Mouse (Mus musculus): ENCODE measurements around the gene Clec2g.
"Not testable (repeated sequence)": the region's sequence is repeated elsewhere in the genome, so short reads cannot be mapped to it uniquely, and the experiment has no call there.

Gene Clec2g

DNA sequence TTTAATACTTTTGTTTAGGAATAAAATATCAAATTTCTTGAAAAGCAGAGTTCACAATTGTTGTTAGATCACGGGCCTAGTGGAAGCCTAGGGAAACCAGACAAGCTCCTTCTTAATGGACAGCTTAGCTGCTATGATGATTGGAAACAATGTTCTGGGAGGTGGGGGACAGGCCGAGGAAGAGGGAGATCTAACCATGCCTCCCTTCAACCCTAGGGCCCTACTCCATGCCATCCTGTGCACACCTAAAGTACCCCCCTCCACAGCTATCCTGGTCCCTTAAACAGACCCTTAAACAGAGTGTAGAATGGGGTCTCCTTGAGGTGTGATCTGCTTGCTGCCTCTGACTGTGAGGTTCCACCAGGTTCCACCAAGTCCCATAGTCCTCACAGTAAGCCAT, 38.0 kb downstream of the Clec2g start:
- DNase-seq: no peak

DNA sequence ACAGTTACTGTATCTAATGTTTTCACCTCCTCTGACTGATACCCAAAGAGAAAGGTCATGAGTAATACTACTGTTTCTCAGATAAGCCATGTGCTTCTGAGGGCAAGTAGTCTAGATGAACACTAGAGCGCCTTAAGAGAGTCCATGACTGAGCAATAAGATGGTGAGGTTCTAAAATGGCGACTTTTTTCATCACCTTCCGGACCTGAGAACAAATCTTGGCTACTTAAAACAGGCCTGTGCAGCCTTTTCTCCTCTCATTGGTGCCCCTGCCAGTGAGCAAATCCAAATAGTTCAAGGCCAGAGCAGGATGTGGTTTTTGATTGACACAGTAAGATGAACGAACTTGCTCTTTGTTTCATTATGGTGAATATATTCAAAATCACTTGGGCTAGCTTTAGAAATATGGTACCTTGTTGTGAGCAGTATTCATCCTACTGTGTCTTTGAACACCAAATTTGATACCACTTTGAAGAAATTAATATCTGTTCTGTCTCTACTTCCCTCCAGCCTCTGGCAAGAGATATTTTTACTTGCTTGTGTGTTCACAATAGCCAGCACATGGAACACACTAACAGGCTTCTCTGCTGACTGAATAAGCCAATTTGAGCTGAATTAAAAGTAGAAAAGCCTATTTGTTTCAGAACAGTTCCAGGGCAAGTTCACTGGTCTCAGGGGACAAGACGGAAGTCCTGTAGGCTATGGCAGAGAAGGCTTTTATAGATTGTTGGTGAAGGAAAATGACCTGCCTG, 38.7 kb downstream of the Clec2g start:
- DNase-seq: no peak

DNA sequence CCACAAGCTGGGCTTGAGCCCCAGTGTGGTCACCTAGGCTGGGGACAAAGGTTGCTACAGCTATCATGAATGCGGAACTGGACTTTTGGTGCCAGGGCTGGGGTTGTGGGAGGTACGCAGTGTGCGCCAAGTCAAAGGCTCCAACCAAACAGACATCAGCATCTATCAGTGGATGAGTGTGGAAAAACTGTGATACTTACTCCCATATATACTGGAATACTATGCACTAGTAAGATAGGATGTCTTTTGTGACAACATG, 39.2 kb downstream of the Clec2g start:
- no peak for DNase-seq

DNA sequence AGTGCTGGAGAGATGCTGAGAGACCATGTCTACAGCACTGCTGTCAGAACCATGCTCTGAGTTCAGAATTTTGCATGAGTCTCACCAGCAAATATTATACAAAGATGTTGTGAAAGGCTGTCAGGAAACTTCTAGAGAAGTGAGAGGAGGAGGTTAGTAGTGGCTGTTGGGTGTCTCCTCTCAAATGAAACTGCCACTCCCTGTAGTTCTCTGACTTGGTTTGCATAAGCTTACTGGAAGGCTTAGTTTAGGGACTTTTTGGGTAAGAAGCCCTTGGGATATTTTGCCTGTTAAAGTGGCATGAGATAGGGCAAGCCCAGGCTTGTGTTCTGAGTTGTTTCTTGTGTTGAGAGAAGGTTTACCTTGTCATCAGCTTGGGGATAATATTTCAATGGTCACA, 40.7 kb downstream of the Clec2g start:
- not testable (repeated sequence) for DNase-seq

DNA sequence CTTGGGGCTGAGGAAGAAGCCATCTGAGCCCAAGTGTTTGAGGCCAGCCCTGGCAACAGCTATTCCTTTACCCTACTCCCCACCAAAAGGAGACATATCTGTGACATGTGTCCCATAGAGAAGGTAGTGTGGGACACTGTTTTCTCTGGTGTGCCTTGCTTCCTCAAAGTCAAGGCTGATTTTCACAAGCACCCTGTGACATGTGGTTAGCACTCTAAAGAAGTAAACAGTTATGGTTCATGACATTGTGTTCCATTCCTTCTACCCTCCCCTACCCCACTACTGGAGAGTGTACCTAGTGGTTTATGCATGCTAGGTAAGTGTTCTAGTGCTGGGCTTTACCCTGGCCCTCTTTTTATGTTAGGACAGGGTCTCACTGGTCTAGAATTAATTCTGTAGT, 42.0 kb downstream of the Clec2g start:
- DNase-seq: no peak

DNA sequence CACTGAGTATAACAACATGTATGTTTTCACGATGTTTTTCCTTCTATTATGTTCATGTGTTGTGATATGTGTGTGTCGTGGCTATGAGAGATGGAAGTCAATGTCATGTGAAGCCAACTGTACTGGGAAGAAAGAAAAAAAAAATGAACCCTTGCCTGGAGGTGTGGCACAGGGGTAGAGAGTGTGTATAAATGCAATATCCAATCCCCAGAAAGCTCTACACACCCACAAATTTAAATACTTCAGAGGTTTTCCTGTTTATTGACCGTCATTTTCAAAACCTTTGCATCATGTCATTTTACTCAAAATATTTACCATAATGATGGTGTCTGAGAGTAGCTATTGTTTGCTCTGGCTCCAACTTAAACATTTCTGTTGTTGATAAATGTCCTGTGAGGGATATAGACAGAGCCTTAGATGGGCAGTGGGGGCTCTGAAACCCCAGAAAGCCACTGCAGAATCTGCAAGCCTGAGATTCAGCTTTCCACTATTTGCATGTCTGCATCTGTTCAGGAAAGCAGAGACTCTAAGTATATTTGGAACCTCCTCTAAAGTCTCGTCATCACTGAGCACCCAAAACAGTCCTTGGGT, 47.9 kb downstream of the Clec2g start:
- not testable (repeated sequence) for DNase-seq

DNA sequence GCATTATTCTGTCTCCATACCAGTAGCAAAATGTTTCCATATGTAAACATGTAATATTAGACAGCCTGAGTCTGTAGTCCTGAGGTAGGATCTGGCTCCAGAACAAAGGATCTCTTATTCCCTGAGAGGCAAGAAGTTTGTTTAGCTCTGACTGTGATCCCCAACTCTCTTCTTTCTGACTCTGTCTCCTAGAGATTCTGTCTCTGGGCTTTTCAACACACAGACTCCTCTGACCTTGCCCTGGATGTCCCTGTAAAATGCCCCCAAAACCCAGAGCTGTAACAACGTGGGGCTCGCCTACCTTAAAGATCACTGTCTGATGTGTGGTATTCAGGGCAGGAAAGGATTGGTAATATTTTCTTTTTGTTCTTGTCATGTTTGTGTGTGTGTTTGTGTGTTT, 58.2 kb downstream of the Clec2g start:
- DNase-seq: no peak

DNA sequence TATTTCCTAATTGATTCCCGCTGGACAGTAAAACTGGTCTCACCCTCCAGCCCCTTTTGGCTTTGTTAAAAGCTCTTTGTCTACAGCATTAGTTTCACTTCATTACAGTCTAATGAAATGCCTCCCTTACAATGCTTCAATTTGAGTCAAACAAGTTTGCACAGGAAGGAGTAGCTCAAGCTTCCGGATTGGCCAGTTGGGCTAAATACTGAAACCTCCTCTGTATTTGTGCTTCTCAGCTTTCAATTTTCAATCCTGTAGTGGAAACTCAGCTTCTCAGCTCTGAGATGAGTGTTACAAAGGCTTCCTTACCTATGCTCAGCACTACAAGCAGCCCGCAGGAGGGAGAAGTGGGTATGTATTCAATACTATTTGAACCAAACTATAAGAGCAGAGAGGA, 58.6 kb downstream of the Clec2g start:
- no peak for DNase-seq

DNA sequence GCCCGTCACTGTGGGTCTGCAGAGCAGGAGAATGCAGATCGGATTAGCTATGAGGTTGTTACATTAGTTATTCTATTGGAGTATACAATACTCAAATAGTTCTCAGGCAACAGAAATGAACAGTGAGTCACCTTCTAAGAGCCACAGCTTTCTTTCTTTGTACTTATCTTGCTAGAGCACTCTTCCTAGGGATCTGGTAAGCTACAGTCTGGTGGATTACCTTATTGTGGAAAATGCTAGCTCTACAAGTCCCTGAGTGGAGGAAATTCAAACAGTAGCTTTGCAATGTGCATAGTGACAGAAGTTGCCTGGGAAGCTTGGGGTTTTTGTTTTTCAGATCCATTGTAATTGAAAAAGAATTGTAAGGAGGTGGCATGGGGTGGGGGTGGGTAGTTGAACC, 59.0 kb downstream of the Clec2g start:
- DNase-seq: no peak

DNA sequence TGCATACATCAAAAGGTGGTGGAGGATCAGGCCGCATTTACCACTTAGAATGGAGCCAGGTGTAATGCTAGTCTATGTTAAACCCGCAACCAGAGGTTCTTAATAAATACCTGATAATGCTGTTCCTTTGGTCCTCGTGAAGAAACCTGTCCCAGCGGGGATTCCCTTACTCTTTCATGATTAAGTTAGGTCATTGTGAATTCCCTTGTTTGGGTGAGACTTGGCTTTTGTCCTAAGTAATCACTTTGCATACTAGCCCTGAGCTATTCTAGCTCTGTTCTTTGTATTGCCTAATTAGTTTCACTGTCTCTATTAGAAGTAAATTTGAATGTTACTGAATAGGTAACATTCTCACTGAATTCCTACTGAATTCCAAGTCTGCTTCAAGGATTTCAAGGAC, 60.2 kb downstream of the Clec2g start:
- no peak for DNase-seq

DNA sequence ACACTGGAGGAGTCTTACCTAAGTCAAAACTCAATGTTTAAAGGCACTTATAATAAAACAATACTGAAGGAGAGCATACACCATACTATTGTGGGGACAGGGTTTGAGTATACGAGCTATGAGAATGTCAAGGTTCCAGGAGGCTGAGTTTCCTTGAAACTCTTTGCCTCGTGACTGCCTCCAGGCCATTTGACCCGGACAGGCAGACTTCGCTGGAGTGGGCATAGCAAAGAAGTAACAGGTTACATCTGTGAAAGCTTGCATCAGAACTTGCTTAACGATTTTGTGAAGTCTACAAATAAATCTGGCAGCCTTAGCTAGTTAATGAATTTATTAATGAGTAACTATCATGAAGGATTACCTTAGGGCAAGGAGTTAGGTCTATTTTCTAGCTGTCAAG, 60.6 kb downstream of the Clec2g start:
- peak; percentile 36 to 62 for DNase-seq

DNA sequence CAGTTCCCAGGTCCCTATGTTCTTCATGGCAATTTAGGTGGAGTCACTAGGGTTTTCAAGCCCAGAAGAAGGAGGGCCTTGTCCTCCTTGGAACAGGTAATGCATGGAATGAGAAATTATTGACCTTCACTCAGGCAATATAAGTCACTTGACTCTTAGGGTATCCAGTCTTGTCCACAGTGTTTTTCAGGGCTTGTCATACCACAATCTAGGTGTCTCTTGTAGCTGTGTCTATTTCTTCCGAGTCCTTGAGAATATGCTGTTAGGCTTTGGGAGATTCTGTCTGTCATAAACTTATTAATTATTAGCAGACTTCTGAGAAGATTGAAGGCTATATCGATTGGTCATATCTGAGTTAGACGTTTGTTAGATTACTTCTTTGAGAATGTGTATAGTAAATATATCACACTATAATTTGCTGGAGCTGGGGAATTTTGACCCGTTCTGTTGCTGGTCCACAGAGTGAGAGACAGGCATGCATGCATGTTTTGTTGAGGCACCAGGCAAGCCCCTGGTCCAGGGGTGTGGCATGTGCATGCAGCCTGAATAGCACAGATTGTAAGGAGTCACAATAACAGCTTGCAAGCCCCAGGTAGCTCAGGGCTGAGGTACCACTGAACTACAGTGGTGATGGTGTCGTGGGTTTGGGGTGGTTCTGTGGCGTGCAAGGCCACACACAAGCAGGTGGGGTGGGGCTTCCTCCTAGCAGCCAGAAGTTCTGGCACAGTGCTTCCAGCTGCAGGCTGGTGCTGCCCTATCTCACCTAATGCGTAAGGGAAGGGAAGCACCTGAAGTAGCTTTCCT, 61.3 kb downstream of the Clec2g start:
- no peak for DNase-seq

DNA sequence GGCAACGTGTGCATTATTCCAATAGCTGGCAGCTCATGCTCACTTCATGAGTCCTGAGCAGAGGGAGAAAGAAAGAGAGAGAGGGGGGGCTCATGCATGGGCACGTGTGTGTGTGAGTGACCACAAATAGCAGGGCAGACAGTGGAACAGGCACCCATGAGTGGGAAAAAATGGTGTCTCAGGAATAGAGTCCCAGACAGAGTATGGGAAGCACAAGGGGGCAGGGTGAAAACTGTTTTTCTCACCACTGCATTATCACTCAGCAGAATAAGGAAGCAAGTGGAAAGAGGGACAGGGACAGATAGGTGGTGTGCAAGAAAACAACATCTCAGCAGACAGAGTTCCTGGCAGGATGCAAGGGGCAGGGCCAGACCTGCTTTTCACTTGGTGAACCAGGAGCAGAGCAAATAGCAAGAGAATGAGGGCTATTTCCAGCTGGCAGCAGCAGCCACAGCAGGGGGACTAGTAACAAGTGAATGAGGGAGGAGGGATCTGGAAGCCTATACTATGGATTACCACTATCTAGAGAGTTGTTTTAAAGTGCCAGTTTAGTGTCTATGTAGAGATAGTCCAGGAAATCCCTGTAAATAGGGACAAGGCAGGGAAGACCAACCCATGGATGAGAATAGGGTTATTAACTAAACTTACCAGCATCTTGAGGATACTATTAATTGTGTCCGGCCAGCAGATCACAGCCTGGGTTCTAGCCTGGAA, 62.0 kb downstream of the Clec2g start:
- DNase-seq: no peak

DNA sequence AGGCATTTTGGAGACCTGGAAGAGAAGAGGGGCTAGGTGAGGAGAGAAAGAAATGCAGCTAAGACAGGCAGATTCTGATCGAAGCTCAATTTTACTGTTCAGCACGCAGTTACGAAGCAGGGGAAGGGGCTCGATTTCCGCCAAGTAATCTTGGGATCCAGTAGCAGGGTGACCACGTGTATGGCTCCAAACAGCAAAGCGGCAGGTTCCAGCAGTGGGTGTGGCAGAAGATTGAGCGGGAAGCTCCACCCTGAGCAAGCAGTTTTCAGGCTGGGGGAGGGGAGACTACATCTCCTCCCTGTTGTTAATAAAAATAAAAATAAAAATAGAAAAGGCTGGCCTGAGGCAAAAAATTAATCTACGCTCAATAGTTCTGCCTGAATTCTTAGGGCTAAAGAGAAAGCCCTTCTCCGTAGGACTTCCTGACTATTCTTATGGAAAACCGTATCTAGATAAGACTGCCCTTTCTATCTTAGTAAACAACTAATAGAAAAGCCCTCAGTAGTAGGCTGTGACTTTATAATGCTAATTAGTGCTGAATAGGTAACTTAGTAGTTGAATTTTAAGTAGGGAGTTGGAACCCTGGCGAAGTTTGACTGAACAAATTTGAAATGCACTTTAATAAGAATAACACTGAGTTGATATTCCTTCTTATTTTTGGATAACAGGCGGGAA, 62.7 kb downstream of the Clec2g start:
- peak; percentile 26 to 47 for DNase-seq

DNA sequence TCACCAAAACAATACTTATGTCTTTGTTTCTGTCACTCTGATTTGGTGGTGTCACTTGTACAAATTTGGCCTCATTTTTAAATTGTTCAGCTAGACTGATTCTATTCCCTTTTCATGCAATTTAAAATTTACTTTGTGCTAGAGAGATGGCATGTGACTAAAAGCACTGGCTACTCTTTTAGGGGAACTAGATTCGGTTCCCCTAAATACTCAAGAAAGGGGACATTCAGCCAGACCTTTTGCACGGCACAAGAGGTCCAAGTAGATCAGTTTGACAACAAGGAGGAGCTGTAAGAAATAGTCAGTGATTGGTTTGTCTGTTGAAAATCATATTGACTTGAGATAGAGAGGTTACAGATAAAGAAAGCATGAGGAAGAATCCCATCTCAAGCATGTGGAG, 67.2 kb downstream of the Clec2g start:
- DNase-seq: no peak

DNA sequence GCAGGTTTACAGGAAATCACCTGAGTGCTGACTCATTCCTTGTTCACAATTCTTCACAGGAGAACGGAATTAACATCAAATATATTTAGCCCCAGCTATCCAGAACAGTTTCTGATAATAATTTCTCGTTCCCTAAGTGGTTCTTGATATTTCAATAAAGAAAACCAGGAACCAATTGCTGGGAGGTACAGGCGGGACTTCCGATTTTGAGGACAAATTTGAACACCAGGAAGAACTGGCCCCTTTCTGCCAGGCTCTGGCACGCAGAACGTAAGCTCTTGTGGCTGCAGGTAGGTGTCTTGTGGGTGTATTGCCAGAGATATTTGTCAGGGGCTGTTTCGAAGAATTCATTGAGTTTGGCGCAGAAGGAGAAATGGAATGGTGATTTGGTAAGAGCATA, 74.4 kb downstream of the Clec2g start:
- DNase-seq: no peak

DNA sequence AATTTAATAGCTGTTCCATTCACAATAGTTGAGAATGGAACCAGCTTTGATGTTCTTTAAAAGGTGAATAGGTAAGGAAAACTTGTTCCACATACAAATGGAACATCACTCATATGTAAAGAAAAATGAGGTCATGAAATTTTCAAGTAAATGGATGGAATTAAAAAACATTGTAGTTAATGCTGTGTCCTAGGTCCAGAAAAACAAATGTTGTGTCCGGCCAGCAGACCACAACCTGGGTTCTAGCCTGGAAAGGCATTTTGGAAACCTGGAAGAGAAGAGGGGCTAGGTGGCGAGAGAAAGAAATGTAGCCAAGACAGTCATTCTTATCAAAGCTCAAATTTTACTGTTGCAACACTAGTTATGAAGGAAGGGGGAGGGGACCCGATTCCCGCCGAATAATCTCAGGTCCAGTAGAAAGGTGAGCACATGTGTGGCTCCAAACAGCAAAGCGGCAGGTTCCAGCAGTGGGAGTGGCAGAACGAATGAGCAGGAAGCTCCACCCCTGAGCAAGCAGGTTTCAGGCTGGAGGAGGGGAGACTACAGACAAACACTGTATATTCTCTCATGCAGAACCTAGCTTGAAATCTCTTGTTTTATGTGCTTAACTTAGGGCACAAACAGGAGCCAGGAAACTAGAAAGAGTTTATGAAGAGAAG, 75.8 kb downstream of the Clec2g start:
- DNase-seq: peak in 1 of 2 experiments; percentile 43

DNA sequence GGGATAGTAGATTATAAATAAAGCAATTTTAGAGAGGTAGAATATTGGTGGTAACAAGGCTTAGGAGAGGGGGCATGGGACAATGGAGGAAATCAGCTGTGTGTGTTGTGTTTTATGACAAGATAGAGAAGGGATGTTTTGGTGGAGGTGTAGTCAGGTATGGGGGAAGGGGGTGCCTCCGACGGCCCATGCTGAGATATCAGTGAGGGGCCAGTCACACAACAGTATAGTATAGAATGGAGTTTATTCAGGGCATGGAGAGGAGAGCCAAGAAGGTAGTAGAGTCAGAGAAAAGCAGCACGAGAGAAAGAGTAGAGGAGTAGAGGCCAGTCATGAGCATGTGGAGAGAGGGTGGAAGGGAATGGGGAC, 76.3 kb downstream of the Clec2g start:
- no peak for DNase-seq

DNA sequence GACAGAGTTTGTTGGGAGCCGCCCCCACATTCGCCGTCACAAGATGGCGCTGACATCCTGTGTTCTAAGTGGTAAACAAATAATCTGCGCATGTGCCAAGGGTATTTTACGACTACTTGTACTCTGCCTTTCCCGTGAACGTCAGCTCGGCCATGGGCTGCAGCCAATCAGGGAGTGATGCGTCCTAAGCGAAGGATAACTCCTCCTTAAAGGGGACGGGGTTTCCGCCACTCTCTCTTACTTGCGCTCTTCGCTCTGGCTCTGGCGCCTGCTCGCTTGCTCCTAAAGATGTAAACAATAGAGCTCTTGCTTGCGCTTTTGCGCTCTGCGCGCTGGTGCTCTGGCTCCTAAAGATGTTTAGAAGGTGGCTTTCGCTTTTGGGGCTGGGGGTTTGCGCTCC, 77.8 kb downstream of the Clec2g start:
- DNase-seq: not testable (repeated sequence)

DNA sequence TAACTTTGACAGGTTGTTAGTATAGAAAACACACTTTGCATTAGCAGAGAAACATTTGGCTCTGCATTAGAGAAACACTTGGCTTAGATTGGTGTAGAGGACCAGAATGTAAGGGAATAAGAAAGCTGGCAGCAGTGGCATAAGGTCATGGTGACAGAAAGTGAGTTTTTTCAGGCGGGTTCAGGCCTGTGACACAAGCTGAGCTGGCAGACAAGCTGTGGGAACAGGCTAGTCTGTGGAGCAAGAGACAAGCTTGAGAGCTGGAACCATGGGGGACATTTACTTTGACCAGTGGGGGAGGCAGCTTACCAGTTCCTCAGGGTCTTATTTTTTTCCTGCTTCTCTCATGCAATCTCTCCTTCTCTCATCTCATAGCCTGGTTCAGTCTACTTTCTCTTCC, 78.8 kb downstream of the Clec2g start:
- DNase-seq: no peak

DNA sequence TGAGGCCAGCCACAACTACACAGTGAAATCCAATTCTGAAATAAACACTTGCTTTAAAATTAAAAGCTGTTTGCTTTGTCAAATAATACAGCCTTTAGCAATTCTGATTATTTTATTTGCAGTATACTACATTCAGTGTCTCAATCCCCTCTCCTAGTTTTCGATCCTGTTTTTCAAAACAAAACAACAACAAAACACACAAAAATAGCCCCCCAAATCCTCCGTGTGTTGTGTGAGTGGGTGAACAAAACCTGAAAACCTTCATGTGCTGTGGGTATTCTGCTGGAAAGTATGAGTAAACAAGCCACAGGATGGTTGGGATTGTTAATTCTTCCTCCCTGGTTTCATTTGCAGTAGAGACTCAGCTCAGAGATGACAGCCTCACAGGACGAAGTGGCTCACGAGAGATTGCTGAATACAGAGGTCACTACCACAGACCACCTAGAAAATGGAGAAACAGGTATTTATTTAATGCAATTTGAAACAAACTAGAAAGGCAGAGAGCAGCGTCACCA, 79.6 kb downstream of the Clec2g start:
- no peak for DNase-seq

DNA sequence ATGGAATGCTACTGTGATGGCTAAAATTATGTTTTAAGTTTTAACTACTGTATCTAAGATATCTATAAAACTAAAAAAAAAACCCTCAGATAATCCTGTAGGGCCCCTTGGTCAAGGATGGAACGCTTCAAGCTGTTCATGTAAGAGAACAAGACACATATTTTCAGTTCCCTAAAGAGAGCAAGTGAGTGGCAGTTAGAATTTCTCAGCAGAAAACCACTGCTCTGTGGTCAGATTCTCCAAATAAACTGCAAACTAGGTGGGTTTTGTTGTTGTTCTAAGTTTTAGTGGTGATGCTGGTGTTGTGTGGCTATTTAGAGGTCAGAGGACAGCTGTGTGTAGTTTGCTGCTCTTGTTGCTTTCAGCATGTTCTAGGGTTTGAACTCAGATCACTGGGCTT, 80.2 kb downstream of the Clec2g start:
- DNase-seq: no peak

Data from kidney, postnatal 25 days (tissue).